Mouse (Mus musculus) MEL (cell line): ENCODE measurements around the gene Birc6. TPM values are rescaled to one million over a fixed set of nuclear protein-coding genes. Genes with fewer than 3 reads are reported as not detected.

ENCODE experiments used
- DNase-seq: peaks from one replicate; pipeline ENCODE4 v3.0.0; 2011; ENCODE audit warnings: low read depth, low spot score
- H3K27ac ChIP-seq: 2 replicates; pipeline ENCODE4 v1.5.1; 2012; ENCODE audit warnings: low read depth, mild to moderate bottlenecking, control low read depth, low read length, moderate library complexity; ENCODE audit not compliant: control insufficient read depth
- H3K27me3 ChIP-seq, 2 experiments: fragments of 150-350 bp in 1 of 2; sonication (generic) in 1 of 2; 2 replicates each; pipeline ENCODE4 v1.6.1; 2012; ENCODE audit warnings: low read length in 2 of 2, mild to moderate bottlenecking in 2 of 2, improper control_type of control experiment in 1 of 2, moderate library complexity in 1 of 2; ENCODE audit not compliant: insufficient read depth in 2 of 2, control insufficient read depth in 1 of 2
- H3K36me3 ChIP-seq, 2 experiments: 2 replicates each; pipeline ENCODE4 v1.6.1; 2012 to 2014; ENCODE audit warnings: low read length in 2 of 2, improper control_type of control experiment in 1 of 2, inconsistent platforms in 1 of 2, mild to moderate bottlenecking in 1 of 2; ENCODE audit not compliant: insufficient read depth in 2 of 2, control insufficient read depth in 1 of 2
- H3K4me1 ChIP-seq, 2 experiments: fragments of 150-350 bp in 1 of 2; sonication (generic) in 1 of 2; 2 replicates each; pipeline ENCODE4 v1.6.1; 2012; ENCODE audit warnings: low read length in 2 of 2, improper control_type of control experiment in 1 of 2, mild to moderate bottlenecking in 1 of 2; ENCODE audit not compliant: insufficient read depth in 2 of 2, control insufficient read depth in 1 of 2
- H3K4me3 ChIP-seq, 2 experiments: fragments of 150-350 bp in 1 of 2; sonication (generic) in 1 of 2; 2 replicates each; pipeline ENCODE4 v1.5.1; 2012; ENCODE audit warnings: low read depth in 2 of 2, low read length in 2 of 2, mild to moderate bottlenecking in 2 of 2, moderate library complexity in 2 of 2, control low read depth in 1 of 2, improper control_type of control experiment in 1 of 2; ENCODE audit not compliant: control insufficient read depth in 1 of 2, insufficient read depth in 1 of 2
- H3K79me2 ChIP-seq: 2 replicates; pipeline ENCODE4 v1.6.1; 2012; ENCODE audit warnings: mild to moderate bottlenecking, low read length, moderate library complexity; ENCODE audit not compliant: control insufficient read depth, poor library complexity, insufficient read depth
- H3K9ac ChIP-seq: 2 replicates; pipeline ENCODE4 v1.6.1; 2012; ENCODE audit warnings: low read depth, mild to moderate bottlenecking, control low read depth, low read length, moderate library complexity; ENCODE audit not compliant: control insufficient read depth, poor library complexity, severe bottlenecking
- H3K9me3 ChIP-seq: fragments of 150-350 bp; sonication (generic); replicated peaks from 2 replicates; pipeline ENCODE4 v1.6.1; 2012; ENCODE audit warnings: mild to moderate bottlenecking, low read length, improper control_type of control experiment, moderate library complexity; ENCODE audit not compliant: insufficient read depth
- BHLHE40 ChIP-seq: IDR thresholded peaks from 2 replicates; pipeline ENCODE4 v1.6.1; 2012; ENCODE audit warnings: low read depth, mild to moderate bottlenecking, inconsistent platforms, low read length, improper control_type of control experiment, borderline replicate concordance
- CHD1 ChIP-seq: IDR thresholded peaks from 2 replicates; pipeline ENCODE4 v1.6.1; 2012; ENCODE audit warnings: low read depth, mild to moderate bottlenecking, inconsistent platforms, low read length, improper control_type of control experiment
- CTCF ChIP-seq, 3 experiments: IDR thresholded peaks in 2 of 3; conservative IDR thresholded peaks in 1 of 3; 2 replicates each; pipeline ENCODE4 v1.5.1; 2011 to 2012; ENCODE audit warnings: low read length in 3 of 3, low read depth in 2 of 3, mild to moderate bottlenecking in 2 of 3, improper control_type of control experiment in 1 of 3, inconsistent platforms in 1 of 3, mixed read lengths in 1 of 3, moderate library complexity in 1 of 3; ENCODE audit not compliant: control insufficient read depth in 1 of 3, insufficient read depth in 1 of 3, poor library complexity in 1 of 3, severe bottlenecking in 1 of 3
- E2F4 ChIP-seq: IDR thresholded peaks from 2 replicates; pipeline ENCODE4 v1.6.1; 2011; ENCODE audit warnings: low read depth, low read length, improper control_type of control experiment, borderline replicate concordance
- ELF1 ChIP-seq: IDR thresholded peaks from 2 replicates; pipeline ENCODE4 v1.6.1; 2014; ENCODE audit warnings: low read depth, mild to moderate bottlenecking, inconsistent platforms, low read length, improper control_type of control experiment, moderate library complexity
- EP300 ChIP-seq, 2 experiments: IDR thresholded peaks; 2 replicates each; pipeline ENCODE4 v1.6.1; 2011; ENCODE audit warnings: improper control_type of control experiment in 2 of 2, low read length in 2 of 2, low read depth in 1 of 2, mild to moderate bottlenecking in 1 of 2
- ETS1 ChIP-seq: IDR thresholded peaks from 2 replicates; pipeline ENCODE4 v1.6.1; 2012; ENCODE audit warnings: low read depth, mild to moderate bottlenecking, inconsistent platforms, low read length, improper control_type of control experiment, moderate library complexity
- GABPA ChIP-seq: IDR thresholded peaks from 2 replicates; pipeline ENCODE4 v1.6.1; 2012; ENCODE audit warnings: low read depth, mild to moderate bottlenecking, inconsistent platforms, low read length, improper control_type of control experiment, moderate library complexity
- GATA1 ChIP-seq: IDR thresholded peaks from 2 replicates; pipeline ENCODE4 v1.6.1; 2011; ENCODE audit warnings: low read depth, low read length, improper control_type of control experiment
- HCFC1 ChIP-seq: IDR thresholded peaks from 2 replicates; pipeline ENCODE4 v1.6.1; 2012; ENCODE audit warnings: low read depth, mild to moderate bottlenecking, inconsistent platforms, low read length, improper control_type of control experiment, moderate library complexity
- KAT2A ChIP-seq: conservative IDR thresholded peaks from 2 replicates; pipeline ENCODE4 v1.6.1; 2012; ENCODE audit warnings: low read depth, low read length, improper control_type of control experiment, inconsistent platforms
- MAZ ChIP-seq: IDR thresholded peaks from 2 replicates; pipeline ENCODE4 v1.6.1; 2012; ENCODE audit warnings: low read depth, mild to moderate bottlenecking, inconsistent platforms, low read length, improper control_type of control experiment
- MEF2A ChIP-seq: IDR thresholded peaks from 2 replicates; pipeline ENCODE4 v1.6.1; 2014; ENCODE audit warnings: low read depth, mild to moderate bottlenecking, inconsistent platforms, low read length, improper control_type of control experiment; ENCODE audit not compliant: poor library complexity, insufficient replicate concordance, severe bottlenecking; ENCODE audit errors: extremely low read depth
- MXI1 ChIP-seq: IDR thresholded peaks from 2 replicates; pipeline ENCODE4 v1.6.1; 2011; ENCODE audit warnings: mild to moderate bottlenecking, low read depth, low read length, improper control_type of control experiment
- MYB ChIP-seq: IDR thresholded peaks from 2 replicates; pipeline ENCODE4 v1.6.1; 2011; ENCODE audit warnings: mild to moderate bottlenecking, low read depth, low read length, improper control_type of control experiment
- MYC ChIP-seq: IDR thresholded peaks from 2 replicates; pipeline ENCODE4 v1.6.1; 2011; ENCODE audit warnings: low read depth, mild to moderate bottlenecking, low read length, improper control_type of control experiment, moderate library complexity
- NELFE ChIP-seq: IDR thresholded peaks from 2 replicates; pipeline ENCODE4 v1.6.1; 2011; ENCODE audit warnings: low read depth, low read length, improper control_type of control experiment
- NRF1 ChIP-seq: IDR thresholded peaks from 2 replicates; pipeline ENCODE4 v1.6.1; 2014; ENCODE audit warnings: low read depth, mild to moderate bottlenecking, inconsistent platforms, low read length, improper control_type of control experiment, moderate library complexity; ENCODE audit not compliant: poor library complexity, insufficient read depth, severe bottlenecking
- RCOR1 ChIP-seq: IDR thresholded peaks from 2 replicates; pipeline ENCODE4 v1.6.1; 2012; ENCODE audit warnings: low read depth, mild to moderate bottlenecking, inconsistent platforms, low read length, improper control_type of control experiment
- SIN3A ChIP-seq: IDR thresholded peaks from 2 replicates; pipeline ENCODE4 v1.6.1; 2012; ENCODE audit warnings: low read length, improper control_type of control experiment, inconsistent platforms
- SMC3 ChIP-seq: IDR thresholded peaks from 2 replicates; pipeline ENCODE4 v1.6.1; 2011; ENCODE audit warnings: low read depth, low read length, improper control_type of control experiment
- TAL1 ChIP-seq: IDR thresholded peaks from 2 replicates; pipeline ENCODE4 v1.6.1; 2012; ENCODE audit warnings: mild to moderate bottlenecking, inconsistent platforms, low read length, moderate library complexity, mixed read lengths
- TBP ChIP-seq: IDR thresholded peaks from 2 replicates; pipeline ENCODE4 v1.8.0; 2011; ENCODE audit warnings: low read depth, low read length, improper control_type of control experiment
- TCF12 ChIP-seq: IDR thresholded peaks from 2 replicates; pipeline ENCODE4 v1.6.1; 2014; ENCODE audit warnings: low read depth, mild to moderate bottlenecking, inconsistent platforms, low read length, improper control_type of control experiment, moderate library complexity
- USF1 ChIP-seq: IDR thresholded peaks from 2 replicates; pipeline ENCODE4 v1.6.1; 2014; ENCODE audit warnings: low read depth, mild to moderate bottlenecking, inconsistent platforms, low read length, improper control_type of control experiment, moderate library complexity
- USF2 ChIP-seq, 2 experiments: IDR thresholded peaks; 2 replicates each; pipeline ENCODE4 v1.6.1; 2011 to 2012; ENCODE audit warnings: improper control_type of control experiment in 2 of 2, low read length in 2 of 2, borderline replicate concordance in 1 of 2, inconsistent platforms in 1 of 2, low read depth in 1 of 2, mild to moderate bottlenecking in 1 of 2; ENCODE audit not compliant: insufficient read depth in 1 of 2
- ZC3H11A ChIP-seq: IDR thresholded peaks from 2 replicates; pipeline ENCODE4 v1.6.1; 2012; ENCODE audit warnings: low read depth, mild to moderate bottlenecking, inconsistent platforms, low read length, improper control_type of control experiment
- ZKSCAN1 ChIP-seq: IDR thresholded peaks from 2 replicates; pipeline ENCODE4 v1.6.1; 2012; ENCODE audit warnings: low read depth, mild to moderate bottlenecking, inconsistent platforms, low read length, improper control_type of control experiment, moderate library complexity
- ZMIZ1 ChIP-seq: IDR thresholded peaks from 2 replicates; pipeline ENCODE4 v1.6.1; 2012; ENCODE audit warnings: low read depth, mild to moderate bottlenecking, inconsistent platforms, low read length, improper control_type of control experiment, moderate library complexity
- ZNF384 ChIP-seq: IDR thresholded peaks from 2 replicates; pipeline ENCODE4 v1.6.1; 2012; ENCODE audit warnings: low read depth, mild to moderate bottlenecking, inconsistent platforms, low read length, improper control_type of control experiment
- polyA plus RNA-seq, 2 experiments: library from polyadenylated mRNA; stranded (reverse) in 1 of 2; unstranded in 1 of 2; fragments of >175 nt in 1 of 2; fragments of >200 nt in 1 of 2; gene quantifications; 2 replicates each; pipeline versions ENCODE4 v1.2.1 to v1.2.4; 2012; ENCODE audit warnings: low replicate concordance in 2 of 2, low read depth in 1 of 2; ENCODE audit not compliant: insufficient read length in 2 of 2, insufficient read depth in 1 of 2, missing spikeins in 1 of 2
- total RNA-seq: library from RNA; depleted of rRNA; stranded (reverse); fragments of 300-350 nt; gene quantifications from 2 replicates; pipeline ENCODE4 v1.2.3, GENCODE M21; 2012

Gene Birc6
- total and polyA plus RNA-seq, 3 experiments = 58.7 to 475 (median 67.3) TPM

GRCm38 (mm10) chr17:74501085-74501484 lies 27.0 kb upstream of the Birc6 start:
- H3K27me3 ChIP-seq = no peaks in the 10 kb centered on the region
- H3K27ac ChIP-seq = no peak overlapping the region
- no peak for TF ChIP-seq ZMIZ1
- no peak for TF ChIP-seq KAT2A
- no peak for TF ChIP-seq ZC3H11A
- no peak for TF ChIP-seq MAZ
- TF ChIP-seq HCFC1 = no peak
- no peak for TF ChIP-seq USF1
- TF ChIP-seq CTCF (IDR thresholded peaks at IDR 0.05 in 2 of 3, conservative IDR thresholded peaks at IDR 0.05 in 1 of 3; ENCODE audit: control insufficient read depth in 1 of 3, insufficient read depth in 1 of 3, low read depth in 2 of 3, low read length in 3 of 3, poor library complexity in 1 of 3, severe bottlenecking in 1 of 3) = no peak
- TF ChIP-seq EP300 (IDR thresholded peaks at IDR 0.05; ENCODE audit: low read depth in 1 of 2, low read length in 2 of 2) = no peak
- TF ChIP-seq MYB = no peak
- TF ChIP-seq ZNF384 = no peak
- TF ChIP-seq TCF12 = no peak
- no peak for TF ChIP-seq NELFE
- TF ChIP-seq USF2 (IDR thresholded peaks at IDR 0.05; ENCODE audit: borderline replicate concordance in 1 of 2, insufficient read depth in 1 of 2, low read depth in 1 of 2, low read length in 2 of 2) = no peak
- TF ChIP-seq RCOR1 = no peak
- no peak for TF ChIP-seq NRF1
- no peak for TF ChIP-seq MYC
- TF ChIP-seq BHLHE40 = no peak
- H3K9me3 ChIP-seq = no peaks in the 10 kb centered on the region
- H3K9ac ChIP-seq = no peak overlapping the region
- no peaks in the 10 kb centered on the region for H3K4me1 ChIP-seq
- peaks cover 0 to 3% of the 10 kb centered on the region in 2 experiments; a peak in 2 of 4 replicates for H3K36me3 ChIP-seq
- H3K4me3 ChIP-seq = no peak overlapping the region
- no peaks in the 10 kb centered on the region for H3K79me2 ChIP-seq
- no peak for DNase-seq

DNA sequence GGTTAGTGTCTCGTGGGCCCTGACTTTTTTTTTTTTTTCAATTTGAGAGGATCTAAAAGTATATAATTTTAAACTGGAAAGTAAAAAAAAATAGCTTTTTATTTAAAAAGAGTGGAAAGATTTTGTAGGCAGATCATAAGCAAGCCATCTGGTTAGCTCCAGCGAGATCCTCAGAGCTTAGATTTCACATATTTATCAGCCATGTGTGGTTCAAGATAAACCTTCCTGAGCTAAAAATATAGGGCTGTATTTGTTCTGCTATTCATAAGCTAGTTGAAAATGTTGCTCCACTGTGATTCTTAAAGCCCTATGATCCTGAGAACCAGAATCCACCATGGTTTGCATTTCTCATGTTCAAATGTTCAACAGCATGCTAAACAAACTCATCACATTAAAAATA lies 20.2 kb upstream of the Birc6 start:
- Histone ChIP-seq H3K27me3 (no peaks in the 10 kb centered on the region), H3K27ac (no peak overlapping the region), H3K4me3 (no peak overlapping the region), H3K9ac (no peak overlapping the region), H3K79me2 (no peaks in the 10 kb centered on the region), H3K4me1 (peaks cover 0 to 6% of the 10 kb centered on the region in 2 experiments; a peak in 3 of 4 replicates), H3K36me3 (peaks cover 0 to 4% of the 10 kb centered on the region in 2 experiments; a peak in 2 of 4 replicates), H3K9me3 (no peaks in the 10 kb centered on the region)
- DNase-seq = peak; percentile 38
- TF ChIP-seq CTCF (IDR thresholded peaks at IDR 0.05 in 2 of 3, conservative IDR thresholded peaks at IDR 0.05 in 1 of 3; ENCODE audit: control insufficient read depth in 1 of 3, insufficient read depth in 1 of 3, low read depth in 2 of 3, low read length in 3 of 3, poor library complexity in 1 of 3, severe bottlenecking in 1 of 3) (no peak), E2F4 (no peak), GATA1 (peak; percentile 64), MXI1 (no peak), MEF2A (peak; percentile 90), ELF1 (no peak), ETS1 (0 out of 2 replicates have a peak, but pooled peaks have one; percentile 15), GABPA (no peak), RCOR1 (peak; percentile 91), SIN3A (no peak), ZMIZ1 (no peak), MAZ (no peak), ZNF384 (0 out of 2 replicates have a peak, but pooled peaks have one; percentile 4), TAL1 (no peak), SMC3 (no peak), CHD1 (no peak), TCF12 (peak; percentile 65), TBP (no peak), BHLHE40 (no peak), ZKSCAN1 (no peak), USF2 (IDR thresholded peaks at IDR 0.05; ENCODE audit: borderline replicate concordance in 1 of 2, insufficient read depth in 1 of 2, low read depth in 1 of 2, low read length in 2 of 2) (no peak)
